Mouse (Mus musculus) kidney, postnatal 10 days (tissue): ENCODE results near the gene C2cd4b.

Source experiments
- DNase-seq: peaks from one replicate; pipeline ENCODE4 v3.0.0; 2021; ENCODE audit warnings: mixed read lengths

Gene C2cd4b

GRCm38 (mm10) chr9:67759163-67759955 is at the start of gene C2cd4b:
C2cd4b (plus strand) TSS chr9:67759437.
- peak; percentile 48 for DNase-seq

- peak; percentile 76 for DNase-seq
These were observed 48.0 kb upstream of the C2cd4b start for GRCm38 (mm10) chr9:67711051-67711877.

- DNase-seq, result no peak
These were observed 47.1 kb upstream of the C2cd4b start for GRCm38 (mm10) chr9:67712146-67712545.

DNA sequence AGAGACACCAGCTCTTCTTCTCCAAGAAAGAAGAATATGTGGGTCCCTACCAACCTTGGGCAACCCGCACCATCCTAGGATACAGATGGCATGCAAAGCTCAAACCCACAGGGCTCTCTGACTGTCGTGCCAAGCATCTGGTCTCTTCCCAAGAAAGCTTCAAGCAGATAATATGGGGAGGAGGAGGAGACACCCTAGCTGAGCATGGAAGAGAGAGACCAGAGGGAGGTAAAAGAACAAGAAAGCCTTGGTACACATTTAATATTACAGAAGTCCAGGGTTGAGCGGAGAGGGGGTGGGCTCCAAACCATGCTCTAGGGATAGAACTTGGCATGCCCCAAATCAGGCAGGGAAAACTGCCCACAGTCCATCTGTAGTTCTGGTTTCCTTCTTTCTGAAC is 42.2 kb upstream of the C2cd4b start:
- DNase-seq, result no peak

- no peak for DNase-seq
These were observed 40.6 kb upstream of the C2cd4b start for GRCm38 (mm10) chr9:67718596-67718995.

GRCm38 (mm10) chr9:67720150-67720549 is 39.1 kb upstream of the C2cd4b start:
- no peak for DNase-seq

DNA sequence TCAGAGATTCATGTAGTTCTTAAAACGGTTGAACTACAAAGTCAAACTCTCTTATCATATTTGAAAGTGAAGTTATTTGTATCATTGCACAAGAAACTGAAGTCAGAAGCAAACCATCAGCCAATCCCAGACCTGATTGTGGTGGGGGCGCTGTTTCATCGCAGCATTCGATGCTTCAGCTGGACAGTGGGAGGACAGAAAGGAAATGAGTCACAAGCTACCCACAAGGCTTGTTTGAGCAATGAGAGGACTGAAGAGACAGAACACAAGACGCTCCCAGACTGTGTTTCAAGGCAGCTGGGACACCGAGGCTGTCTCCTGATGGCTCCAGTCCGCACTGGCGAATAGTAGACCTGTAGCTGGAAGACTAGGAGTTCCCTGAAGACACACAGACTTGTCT is 36.9 kb upstream of the C2cd4b start:
- no peak for DNase-seq

GRCm38 (mm10) chr9:67725196-67725595 is 34.0 kb upstream of the C2cd4b start:
- DNase-seq, result no peak

GRCm38 (mm10) chr9:67733716-67734115 is 25.5 kb upstream of the C2cd4b start:
- no peak for DNase-seq

DNA sequence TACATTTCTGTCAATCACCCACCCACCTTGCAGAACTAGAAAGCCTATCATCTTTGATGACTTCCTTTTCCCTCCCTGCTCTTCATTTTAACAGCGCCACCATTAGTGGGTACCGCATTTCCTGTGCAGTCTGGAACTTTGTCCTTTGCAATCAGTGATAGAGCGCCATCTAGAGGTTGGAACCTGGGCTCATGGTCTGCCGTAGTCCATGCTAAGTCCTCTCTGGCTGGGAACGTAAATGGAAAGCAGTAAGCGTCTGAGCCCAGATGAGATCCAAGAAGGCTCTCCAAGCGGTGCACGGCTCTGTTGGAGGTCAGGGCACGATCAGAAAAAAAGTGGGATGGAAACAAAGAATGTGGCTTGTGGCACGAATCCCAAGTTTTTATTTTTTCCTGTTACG is 23.8 kb upstream of the C2cd4b start:
- DNase-seq, result peak; percentile 61

GRCm38 (mm10) chr9:67741256-67741655 is 18.0 kb upstream of the C2cd4b start:
- no peak for DNase-seq

DNA sequence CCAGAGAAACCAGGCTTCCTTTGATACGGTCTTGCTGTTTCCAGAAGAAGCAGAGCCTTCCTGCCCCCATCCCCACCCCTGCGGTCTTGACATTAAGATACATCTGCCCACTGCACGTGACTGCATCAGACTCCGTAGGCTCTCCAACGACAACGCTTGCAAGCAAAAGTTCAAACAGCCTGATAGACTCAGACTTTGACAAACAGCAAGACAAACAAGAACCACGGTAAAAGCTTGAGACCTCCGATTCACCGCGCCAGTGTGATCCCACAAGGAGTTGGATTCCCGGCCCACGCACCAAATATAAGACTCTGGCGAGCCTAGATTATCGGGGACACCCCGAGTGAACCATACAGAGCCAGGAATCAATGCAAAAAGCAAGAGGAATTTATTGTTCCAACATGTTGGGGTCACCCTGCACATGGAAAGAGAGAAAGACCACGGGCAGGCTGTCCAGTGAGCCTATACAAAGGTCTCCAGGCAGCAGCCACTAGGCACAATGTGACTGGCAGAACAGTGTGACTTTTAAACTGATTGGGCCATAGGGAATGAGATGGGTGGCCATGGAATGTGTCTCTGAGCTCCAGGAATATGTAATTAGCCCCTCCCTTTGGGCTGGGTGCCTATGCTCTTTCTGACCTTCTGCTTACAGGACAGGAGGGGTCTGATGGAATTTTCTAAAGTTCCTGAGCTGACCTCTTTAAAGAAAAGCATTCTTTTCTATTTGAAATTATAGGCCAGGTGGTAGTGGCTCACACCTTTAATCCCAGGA is 5.6 kb upstream of the C2cd4b start:
- no peak for DNase-seq

DNA sequence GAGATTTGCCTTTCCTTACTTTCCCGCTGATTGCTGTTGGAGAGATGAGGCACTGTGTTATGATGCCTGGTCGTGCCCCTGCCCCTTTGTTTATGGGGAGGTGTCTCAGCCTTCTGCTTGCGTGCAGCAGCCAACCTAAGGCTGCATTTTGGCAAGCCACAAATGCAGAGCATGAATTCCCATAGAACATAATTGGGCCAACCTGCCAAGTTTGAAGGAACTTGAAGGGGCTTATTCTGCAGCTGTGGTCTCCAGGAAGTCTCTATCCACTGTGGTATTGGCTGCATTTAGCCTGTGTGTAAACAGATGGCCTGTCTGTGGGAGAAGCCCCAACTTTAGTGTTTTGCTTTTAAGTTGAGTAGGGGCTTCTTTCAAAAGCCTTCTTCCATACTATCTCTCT is 4.5 kb upstream of the C2cd4b start:
- DNase-seq, result no peak

- DNase-seq, result peak; percentile 79
These were observed 551 bp upstream of the C2cd4b start for GRCm38 (mm10) chr9:67758686-67759085.

DNA sequence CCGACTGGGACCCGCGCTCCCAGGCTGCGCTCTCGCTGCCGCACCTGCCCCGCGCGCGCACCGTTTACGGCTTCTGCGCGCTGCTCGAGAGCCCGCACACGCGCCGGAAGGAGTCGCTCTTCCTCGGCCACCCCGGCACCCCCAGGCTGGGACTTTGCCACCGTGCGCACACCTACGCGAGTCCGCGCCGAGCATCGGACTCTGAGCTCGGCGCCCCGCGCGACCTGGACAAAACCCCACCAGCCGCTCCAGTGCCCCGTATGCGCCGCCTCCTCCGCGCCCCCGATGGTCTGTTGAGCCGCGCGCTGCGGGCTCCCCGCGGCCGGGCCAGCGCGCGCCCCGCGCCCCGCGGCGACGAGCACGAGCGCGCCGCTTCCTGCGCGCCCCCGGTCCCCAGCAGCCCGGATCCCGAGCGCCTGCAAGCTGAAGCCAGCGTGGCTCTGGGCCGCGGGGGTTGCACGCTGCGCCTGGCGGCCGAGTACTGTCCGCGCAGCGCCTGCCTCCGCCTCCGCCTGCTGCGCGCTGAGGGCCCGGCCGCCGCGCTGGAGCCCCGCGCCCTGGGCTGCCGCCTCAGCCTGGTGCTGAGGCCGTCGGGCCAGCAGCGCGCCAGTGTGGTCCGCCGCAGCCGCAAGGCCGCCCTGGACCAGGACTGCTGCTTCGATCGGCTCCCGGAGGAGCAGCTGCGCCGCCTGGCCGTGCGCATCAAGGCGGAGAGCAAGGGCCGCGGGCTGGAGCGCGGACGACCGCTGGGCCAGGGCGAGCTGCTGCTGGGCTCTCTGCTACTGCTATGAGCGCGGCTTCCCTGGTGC is 923 bp downstream of the C2cd4b start:
- peak; percentile 68 for DNase-seq

DNA sequence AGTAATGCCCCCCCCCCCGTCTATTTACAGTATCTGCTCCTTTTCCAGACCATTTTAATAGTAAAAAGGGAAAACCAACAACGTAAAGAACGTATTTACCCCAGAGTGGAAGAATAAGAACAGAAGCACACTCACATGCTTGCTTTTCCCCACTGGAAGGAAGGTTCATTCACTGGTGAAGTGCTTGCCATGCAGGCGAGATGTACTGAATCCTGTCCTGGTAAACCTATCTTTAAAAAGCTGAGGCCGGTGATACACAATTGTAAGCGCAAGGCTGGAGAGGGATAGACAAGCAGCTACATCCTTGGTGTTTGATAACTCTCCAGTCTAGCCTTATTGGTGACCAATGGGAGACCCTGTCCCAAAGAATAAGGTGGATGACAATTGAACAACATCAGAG is 1.8 kb downstream of the C2cd4b start:
- DNase-seq, result no peak

GRCm38 (mm10) chr9:67763326-67763725 is 4.1 kb downstream of the C2cd4b start:
- DNase-seq, result no peak

DNA sequence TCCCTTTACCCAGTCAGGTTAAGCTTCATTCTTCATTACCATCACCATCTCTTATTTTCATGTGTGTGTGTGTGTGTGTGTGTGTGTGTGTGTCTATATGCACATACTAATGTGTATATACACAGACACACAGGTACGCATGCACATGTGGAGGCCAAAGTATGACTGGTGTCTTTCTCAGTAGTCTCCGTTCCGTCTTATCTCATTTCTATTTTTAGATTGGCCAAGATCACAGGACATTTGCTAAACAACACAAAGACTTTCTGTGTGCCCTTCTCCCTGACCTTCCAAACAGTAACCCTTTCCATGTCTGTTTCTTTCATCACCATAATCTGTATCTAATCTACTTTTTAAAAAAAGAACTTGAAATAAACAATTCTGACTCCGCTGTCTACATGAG is 7.2 kb downstream of the C2cd4b start:
- no peak for DNase-seq

GRCm38 (mm10) chr9:67766948-67767347 is 7.7 kb downstream of the C2cd4b start:
- no peak for DNase-seq

DNA sequence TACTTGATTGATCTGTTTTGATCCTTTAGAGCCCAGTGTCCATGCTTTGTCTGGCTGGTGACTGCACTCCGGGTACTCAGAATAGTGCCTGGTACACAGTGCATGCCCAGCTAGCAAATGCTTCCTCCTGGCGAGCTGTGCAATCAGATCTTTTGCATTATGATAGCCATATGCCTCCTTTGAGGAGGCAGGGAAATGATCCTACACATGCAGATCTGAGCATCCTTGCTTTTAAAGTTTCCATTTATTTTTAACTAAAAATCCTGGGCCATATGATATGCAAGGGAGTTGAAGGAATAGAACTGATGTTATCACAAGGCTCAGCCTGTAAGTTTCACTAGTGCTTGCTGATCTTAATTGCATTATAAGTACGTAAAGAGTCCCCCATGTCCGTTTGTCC is 9.6 kb downstream of the C2cd4b start:
- no peak for DNase-seq

- no peak for DNase-seq
These were observed 10.2 kb downstream of the C2cd4b start for GRCm38 (mm10) chr9:67769401-67769800.

- DNase-seq, result no peak
These were observed 12.1 kb downstream of the C2cd4b start for GRCm38 (mm10) chr9:67771293-67771692.
